Mouse (Mus musculus) embryo, embryonic 9.5 days (tissue): ENCODE measurements around the gene Adprhl1.

Experiments used
- DNase-seq: peaks from one replicate; pipeline ENCODE4 v3.0.0-alpha.2; 2017; ENCODE audit errors: extremely low spot score

Adprhl1 gene

DNA sequence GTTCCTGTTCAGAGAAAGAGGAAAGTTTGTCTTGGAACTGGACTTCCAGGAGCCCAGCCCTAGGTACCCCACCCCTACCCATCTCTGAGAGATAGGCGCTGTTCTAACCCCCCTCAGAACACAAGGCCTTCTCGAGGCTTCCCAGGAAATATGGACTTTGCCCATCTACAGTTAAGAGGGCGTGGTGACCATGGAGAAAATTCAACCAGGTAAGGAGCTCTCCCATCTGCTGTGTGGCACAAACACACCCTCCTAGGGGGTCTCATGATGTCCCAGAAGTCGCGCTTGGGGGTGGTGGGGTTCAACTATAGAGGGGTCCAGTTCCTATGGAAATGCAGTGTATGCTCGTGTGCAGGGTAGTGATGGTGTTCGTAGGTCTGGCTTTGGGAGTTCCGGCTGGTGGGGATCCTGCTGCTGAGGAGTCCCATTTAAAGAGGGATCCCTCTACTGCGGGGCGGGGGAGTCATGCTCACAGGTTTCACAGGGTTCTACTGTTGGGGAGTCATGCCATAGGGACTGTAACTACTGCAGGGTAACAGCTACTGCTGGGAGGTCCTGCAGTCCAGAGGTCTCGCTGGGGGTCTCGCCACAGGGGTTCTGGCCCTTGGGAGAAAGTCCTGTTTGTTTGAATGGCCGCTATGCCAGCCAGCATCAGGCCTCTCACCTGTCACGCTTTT lies 54.4 kb downstream of the Adprhl1 start:
- DNase-seq = no peak

- no peak for DNase-seq
These were observed 56.5 kb downstream of the Adprhl1 start for GRCm38 (mm10) chr8:13197493-13197892.

- no peak for DNase-seq
These were observed 59.1 kb downstream of the Adprhl1 start for GRCm38 (mm10) chr8:13194818-13195217.

- DNase-seq = no peak
These were observed 63.7 kb downstream of the Adprhl1 start for GRCm38 (mm10) chr8:13190235-13190634.

DNA sequence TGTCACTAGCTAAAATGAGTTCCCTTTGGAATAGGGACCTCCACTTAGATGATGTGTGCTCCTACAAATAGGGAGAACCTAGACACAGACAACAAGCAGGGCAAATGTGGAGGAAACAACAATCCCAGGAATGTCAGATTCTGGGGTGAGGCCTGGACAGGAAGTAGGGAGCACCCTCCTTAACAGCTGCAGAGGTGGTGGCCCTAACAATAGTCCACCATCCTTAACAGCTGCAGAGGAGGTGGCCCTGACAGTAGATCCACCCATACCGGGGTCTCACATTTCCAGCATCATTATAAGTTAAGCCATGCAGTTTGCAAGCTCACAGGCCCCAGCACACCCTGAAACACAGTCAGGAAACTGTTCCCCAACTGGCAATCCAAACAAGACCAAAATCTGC lies 65.1 kb downstream of the Adprhl1 start:
- no peak for DNase-seq

- DNase-seq = no peak
These were observed 65.9 kb downstream of the Adprhl1 start for GRCm38 (mm10) chr8:13188052-13188555.

- no peak for DNase-seq
These were observed 66.3 kb downstream of the Adprhl1 start for GRCm38 (mm10) chr8:13187638-13188037.

DNA sequence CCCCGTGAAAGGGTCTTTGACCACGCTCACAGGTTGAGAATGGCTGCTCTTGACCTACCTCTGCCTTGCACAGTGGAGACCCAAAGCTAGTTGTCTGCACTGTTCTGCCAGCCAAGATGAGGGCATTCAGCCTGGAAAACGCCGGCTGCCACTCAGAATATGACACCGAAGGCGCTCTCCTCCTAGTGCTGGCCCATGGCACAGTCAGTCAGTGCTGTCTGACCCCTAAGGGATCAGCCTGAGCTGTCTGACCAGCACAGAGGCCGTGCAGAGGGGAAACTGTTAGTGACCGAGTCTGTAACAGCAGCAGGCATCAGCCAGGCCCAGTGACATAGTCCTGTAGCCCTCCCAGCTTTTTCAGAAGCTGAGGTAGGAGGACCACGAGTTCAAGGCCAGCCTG lies 66.7 kb downstream of the Adprhl1 start:
- DNase-seq = no peak

GRCm38 (mm10) chr8:13186819-13187218 lies 67.1 kb downstream of the Adprhl1 start:
- DNase-seq = no peak

GRCm38 (mm10) chr8:13181691-13181976 lies 72.3 kb downstream of the Adprhl1 start:
- no peak for DNase-seq

DNA sequence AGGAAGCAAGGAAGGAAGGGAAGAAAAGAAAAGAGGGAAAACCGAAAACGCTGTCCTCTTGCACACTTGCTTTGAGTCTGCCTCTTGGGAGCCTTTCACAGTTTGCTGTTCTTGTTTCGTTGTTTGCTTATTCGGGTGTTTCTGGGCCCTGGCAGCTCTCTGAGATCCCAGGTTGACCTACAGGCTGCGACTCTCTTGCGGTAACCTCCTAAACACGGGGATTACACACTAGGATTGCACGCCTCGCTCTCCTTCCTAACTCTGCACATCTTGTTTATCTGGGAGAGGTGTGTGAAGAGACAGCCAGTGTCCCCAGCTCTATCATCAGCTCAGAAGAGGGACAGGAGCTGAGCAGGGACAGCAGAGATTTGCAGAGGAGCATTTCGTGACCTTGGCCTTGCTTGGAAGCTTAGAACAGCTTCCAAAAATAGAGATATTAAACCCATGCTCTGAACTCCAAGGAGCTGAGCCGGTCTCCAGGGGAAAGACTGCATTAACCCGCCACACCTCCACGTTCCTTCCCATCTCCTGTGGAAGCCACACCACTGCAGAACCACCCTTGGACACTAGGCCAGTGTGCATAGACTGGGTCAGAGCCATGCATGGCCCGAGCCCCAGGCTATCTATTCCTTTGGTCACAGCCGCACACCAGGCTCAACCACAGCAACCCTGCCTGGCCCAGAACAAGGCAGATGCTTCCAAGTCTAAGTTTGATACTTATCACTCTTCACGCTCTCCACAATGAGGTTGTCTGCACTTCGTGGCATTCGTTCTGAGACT lies 72.9 kb downstream of the Adprhl1 start:
- no peak for DNase-seq

GRCm38 (mm10) chr8:13180408-13180807 lies 73.6 kb downstream of the Adprhl1 start:
- DNase-seq = no peak

DNA sequence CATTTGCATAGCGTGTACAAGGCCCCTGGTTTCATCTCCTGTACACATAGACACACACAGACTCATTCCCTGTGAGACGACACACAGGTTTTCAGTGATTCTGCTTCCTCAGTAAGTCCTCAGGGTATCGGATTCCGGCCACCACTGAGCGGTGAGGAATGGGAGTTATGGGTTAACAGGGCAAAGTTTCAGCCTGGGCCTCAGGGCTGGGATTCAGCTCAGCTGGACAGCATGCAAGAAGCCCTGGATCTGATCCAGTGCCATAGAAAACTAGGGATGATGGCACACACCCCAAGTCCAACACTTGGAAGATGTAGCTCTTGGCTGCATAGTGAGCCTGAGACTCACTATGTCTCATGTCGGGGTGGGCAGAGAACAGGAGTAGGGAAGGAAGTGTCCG lies 74.0 kb downstream of the Adprhl1 start:
- no peak for DNase-seq

DNA sequence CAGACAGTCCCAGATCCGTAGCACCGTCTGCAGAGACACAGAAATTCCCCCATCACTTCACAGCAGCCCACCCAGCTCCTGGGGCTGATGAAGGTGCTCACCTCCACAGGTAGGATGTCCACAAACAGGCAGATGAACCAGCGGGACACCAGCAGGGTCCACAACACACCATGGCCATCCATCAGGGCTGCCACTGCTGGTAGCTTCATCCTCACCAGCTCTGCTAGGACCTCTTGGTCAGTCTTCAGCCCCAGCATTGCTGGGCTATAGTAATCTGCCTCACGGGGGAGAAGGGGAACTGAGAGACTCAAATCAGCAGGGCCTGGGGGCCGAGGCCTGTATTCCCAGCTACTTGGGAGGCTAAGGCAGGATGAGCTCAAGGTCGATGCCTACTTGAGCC lies 74.5 kb downstream of the Adprhl1 start:
- DNase-seq = no peak

GRCm38 (mm10) chr8:13178137-13178536 lies 75.8 kb downstream of the Adprhl1 start:
- no peak for DNase-seq

DNA sequence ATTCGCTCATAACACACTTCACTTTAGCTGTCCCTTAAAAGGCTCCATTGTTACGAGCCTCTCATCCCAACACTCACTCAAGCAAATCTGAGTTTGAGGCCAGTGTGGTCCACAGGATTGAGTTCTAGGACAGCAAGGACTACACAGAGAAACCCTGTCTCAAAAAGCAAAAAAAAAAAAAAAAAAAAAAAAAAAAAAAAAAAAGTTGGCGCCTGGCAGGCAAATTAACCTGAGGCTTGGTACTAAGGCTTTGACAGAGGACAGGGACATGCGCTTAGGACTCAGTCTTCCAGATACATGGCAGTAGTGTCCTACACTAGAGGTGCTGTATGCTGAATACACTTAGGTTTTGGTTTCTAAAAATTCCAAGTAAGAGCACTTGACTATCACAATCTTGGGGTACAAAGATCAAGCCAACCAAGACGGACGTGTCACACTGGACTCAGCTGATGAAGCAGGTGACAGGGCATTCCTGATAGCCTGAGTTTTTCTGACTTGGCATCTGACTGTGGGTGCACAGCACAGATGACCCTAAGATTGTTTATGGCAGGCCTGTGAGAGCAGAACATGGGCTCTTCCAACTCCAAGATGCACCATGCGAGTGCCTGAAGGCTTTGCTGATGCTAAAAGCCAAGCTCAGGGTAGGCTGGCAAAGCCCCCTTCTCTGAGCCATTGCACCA lies 76.6 kb downstream of the Adprhl1 start:
- DNase-seq = no peak

DNA sequence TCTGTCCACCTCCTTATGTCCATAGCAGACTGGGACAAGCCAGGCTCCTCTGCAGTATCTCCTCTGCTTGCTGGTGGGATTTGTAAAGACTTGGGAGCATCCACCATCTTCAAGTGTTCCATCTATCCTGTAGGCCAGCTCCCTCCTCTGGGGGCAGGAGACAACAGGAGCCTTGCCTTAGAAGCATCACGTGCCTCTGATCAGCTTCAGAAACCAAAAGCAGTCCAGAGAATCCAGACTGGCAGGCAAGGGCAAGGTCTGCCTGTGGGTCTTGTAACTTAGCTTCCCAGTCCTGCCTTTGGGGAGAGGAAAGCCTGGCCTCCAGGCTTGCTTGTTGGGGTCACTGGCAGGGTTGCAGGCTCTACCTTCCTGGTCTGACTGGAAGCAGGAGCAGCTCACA lies 78.3 kb downstream of the Adprhl1 start:
- DNase-seq = no peak

DNA sequence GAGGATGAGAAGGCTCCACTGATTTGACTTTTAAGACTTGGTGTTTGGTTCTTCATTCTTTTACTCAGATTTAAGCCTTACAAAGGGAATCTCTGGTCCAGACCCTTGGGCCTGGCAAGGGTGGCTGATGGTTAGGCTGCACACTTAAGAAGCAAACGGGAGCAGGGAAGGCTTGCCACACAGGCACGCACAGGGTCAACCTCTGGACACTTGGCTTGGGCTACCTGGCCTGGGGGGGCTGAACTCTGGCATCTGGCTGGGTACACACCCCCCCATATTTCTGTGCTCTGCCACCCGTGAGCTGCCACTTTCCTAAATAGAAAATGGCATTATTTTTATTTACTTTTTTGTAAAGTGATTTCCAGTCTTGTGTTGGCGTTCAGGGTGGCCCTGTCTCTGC lies 79.2 kb downstream of the Adprhl1 start:
- DNase-seq = no peak

DNA sequence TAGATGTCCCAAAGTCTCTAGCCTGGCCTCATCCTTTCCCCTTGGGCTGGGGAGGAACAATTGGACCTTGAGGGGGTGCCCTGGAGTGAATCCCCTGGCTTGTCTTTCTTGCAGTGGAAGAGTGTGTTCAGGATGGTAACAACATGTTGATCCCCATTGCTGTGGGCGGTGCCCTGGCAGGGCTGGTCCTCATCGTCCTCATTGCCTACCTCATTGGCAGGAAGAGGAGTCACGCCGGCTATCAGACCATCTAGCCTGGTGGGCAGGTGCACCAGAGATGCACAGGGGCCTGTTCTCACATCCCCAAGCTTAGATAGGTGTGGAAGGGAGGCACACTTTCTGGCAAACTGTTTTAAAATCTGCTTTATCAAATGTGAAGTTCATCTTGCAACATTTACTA lies 79.7 kb downstream of the Adprhl1 start:
- DNase-seq = no peak
